Mouse (Mus musculus) urinary bladder, postnatal 14 days (tissue): ENCODE data around the gene Cnn3.
A peak's percentile ranks its signal among the peaks of the same experiment; 100 is the strongest.

Source experiments
- DNase-seq: peaks from one replicate; pipeline ENCODE4 v3.0.0; 2021; ENCODE audit warnings: low spot score

The Cnn3 gene

GRCm38 (mm10) chr3:121490941-121491340 lies 64.6 kb downstream of the Cnn3 start:
- no peak for DNase-seq

- no peak for DNase-seq
These were observed 65.7 kb downstream of the Cnn3 start for GRCm38 (mm10) chr3:121492026-121492425.

GRCm38 (mm10) chr3:121493997-121494421 lies 67.7 kb downstream of the Cnn3 start:
- no peak for DNase-seq

GRCm38 (mm10) chr3:121500225-121500624 lies 73.9 kb downstream of the Cnn3 start:
- DNase-seq, result peak; percentile 84

- DNase-seq, result no peak
These were observed 74.4 kb downstream of the Cnn3 start for GRCm38 (mm10) chr3:121500734-121501133.

DNA sequence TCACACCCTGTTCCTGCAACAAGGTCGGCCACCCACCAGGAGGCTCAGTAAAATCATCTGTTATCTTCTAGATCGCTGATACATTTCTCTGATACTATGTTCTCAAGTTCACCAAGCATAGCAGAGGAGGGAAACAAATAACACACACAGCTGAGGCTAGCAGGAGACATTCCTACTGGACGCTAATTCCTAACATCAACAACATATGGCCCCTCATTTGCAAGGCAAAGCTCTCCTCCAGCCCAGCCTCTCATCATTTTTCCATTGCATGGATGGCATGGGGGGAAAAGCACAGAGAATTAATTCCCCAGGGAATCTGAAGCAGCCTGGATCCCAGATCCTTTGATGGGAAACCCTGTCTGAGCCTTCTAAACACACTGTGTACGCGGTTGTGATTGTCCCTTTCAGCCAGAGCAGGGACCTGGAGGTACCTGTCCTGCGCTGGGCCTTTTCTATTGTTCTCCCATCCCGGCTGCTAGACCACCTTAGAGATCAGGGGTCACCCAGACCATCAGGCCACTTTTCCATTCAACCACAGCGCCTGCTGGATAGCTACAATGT lies 78.7 kb downstream of the Cnn3 start:
- DNase-seq, result no peak

GRCm38 (mm10) chr3:121506175-121506574 lies 79.9 kb downstream of the Cnn3 start:
- no peak for DNase-seq

- DNase-seq, result no peak
These were observed 80.5 kb downstream of the Cnn3 start for GRCm38 (mm10) chr3:121506756-121507155.

GRCm38 (mm10) chr3:121507678-121508077 lies 81.4 kb downstream of the Cnn3 start:
- DNase-seq, result no peak
